Mouse (Mus musculus): ENCODE results near the gene Spata2.
A peak's percentile ranks its signal among the peaks of the same experiment; 100 is the strongest.

The Spata2 gene

DNA sequence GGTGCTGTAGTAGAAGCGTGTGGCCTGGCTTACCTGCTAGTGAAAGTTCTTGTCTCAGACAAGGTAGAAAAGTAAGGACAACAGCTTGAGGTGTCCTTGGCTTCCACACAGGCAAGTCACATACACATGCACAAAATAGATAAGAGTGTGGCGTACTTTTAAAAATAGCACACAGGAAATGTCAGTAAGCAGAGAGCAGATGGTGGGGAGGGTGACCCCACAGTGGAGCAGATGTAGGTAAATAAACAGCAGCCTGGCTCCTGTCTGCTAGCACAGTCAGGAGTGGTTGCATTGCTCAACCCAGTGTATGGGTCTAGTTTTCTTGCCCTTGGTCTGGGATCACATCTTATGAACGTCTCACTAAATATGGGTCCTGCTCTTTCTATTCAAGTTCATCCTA is 17.8 kb upstream of the Spata2 start:
- DNase-seq (ENCODE audit: low read depth, low spot score): no peak

GRCm38 (mm10) chr2:167508569-167508968 is 15.9 kb upstream of the Spata2 start:
- DNase-seq (ENCODE audit: low read depth, low spot score): no peak

DNA sequence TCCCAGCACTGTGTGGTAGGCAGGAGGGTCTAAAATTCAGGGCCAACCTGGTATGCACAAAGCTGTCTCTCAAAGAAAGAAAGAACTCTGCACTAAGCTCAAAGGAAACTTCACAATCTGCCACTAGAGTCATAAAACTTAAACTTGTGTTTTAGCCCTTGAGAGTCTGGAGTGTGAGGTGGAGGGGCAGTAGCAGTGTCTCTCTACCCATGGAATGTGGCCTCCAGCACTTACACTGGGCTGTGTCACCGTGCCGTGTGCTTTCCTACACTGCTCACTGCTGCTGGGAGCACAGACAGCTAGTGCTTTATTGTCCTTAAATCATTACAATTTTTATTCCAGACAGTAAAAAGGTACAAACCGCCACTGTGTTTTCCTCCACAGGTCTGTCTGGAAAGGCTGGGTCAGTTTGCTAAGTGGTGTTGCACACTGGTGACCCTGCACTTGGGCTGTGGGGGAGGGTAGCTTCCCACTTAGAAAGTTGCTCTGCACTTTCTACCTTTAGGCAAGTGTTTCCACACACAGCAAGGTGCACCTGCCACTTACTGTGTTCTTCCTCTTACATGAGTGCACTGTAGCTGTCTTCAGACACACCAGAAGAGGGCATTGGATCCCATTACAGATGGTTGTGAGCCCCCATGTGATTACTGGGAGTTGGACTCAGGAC is 15.2 kb upstream of the Spata2 start:
- no peak for DNase-seq (ENCODE audit: low read depth, low spot score)

DNA sequence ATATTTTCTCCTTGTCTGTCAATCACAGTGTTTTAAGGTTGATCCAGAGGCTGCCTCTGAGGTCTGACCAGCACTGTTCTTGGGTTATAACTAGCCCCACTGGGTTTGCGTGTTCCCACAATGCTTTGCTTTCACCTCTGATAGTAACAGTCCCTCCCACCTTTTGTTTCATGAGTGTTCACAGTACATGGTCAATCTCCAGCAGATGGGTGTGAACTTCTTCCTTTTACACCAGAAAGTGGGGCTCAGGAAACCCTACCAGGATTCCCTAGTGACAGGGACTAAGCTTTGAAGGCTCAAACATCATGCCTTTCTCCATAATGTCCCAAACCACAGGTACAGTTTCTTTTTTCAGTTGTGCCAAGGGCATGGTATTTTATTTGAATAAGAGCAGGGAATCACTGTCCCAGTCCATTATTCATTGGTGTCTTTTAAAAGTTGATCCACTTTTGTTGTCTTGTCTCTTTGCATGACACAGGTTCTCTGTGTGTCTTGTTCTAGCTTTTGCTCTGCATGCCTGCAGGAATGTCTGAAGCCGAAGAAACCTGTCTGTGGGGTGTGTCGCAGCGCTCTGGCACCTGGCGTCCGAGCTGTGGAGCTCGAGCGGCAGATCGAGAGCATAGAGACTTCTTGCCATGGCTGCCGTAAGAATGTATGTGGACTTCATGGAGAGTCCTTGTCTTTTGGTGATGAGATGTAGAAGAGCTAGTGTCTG is 14.0 kb upstream of the Spata2 start:
- DNase-seq (ENCODE audit: low read depth, low spot score): no peak

- no peak for DNase-seq (ENCODE audit: low read depth, low spot score)
Observed at GRCm38 (mm10) chr2:167505127-167505526, 12.4 kb upstream of the Spata2 start.

DNA sequence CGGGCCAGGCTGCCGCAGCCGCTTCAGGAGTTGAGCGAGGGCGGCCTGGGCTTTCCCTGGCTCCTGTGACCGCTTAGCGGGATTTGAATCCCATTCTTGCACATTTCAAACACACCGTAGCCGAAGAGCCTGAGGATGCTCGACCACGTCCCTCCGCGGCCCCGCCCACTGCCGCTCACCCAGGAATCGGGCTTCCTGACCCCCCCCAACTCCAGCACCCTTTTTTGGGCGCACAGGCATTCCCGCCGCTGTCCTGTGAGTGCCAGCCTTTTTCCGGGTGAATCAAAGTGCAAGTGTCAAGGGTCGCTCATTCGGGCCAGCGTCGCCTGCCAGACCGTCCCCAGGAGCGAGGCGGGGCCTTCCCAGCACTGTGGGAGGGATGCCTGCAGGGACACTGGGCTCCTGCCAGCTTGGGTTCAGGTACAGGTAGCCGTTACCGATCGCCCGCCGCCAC is 11.2 kb upstream of the Spata2 start:
- DNase-seq (ENCODE audit: low read depth, low spot score): no peak

GRCm38 (mm10) chr2:167503253-167503895 is 10.7 kb upstream of the Spata2 start:
- DNase-seq (ENCODE audit: low read depth, low spot score): peak; percentile 82

GRCm38 (mm10) chr2:167502554-167503252 is 10.0 kb upstream of the Spata2 start:
- DNase-seq (ENCODE audit: low read depth, low spot score): no peak

- DNase-seq (ENCODE audit: low read depth, low spot score): no peak
Observed at GRCm38 (mm10) chr2:167497272-167497671, 4.6 kb upstream of the Spata2 start.

DNA sequence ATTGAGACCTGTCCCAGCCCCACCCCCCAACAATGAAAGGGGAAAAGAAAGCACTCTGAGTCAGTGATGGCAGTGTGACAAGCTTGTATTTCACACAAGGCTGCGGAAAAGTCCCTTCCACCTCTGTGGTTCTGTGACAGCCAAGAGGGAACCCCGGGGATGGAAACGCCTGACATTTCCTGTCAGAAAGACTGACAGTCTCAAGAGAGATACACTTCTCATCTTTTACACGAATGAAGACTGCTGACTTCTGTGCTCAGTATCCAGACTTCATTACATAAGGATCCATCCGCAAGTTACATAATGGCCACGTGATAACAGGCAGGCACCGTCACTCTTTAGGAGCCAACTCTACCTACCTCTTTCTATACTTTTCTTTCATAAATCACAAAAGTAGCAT is 3.8 kb upstream of the Spata2 start:
- no peak for DNase-seq (ENCODE audit: low read depth, low spot score)

DNA sequence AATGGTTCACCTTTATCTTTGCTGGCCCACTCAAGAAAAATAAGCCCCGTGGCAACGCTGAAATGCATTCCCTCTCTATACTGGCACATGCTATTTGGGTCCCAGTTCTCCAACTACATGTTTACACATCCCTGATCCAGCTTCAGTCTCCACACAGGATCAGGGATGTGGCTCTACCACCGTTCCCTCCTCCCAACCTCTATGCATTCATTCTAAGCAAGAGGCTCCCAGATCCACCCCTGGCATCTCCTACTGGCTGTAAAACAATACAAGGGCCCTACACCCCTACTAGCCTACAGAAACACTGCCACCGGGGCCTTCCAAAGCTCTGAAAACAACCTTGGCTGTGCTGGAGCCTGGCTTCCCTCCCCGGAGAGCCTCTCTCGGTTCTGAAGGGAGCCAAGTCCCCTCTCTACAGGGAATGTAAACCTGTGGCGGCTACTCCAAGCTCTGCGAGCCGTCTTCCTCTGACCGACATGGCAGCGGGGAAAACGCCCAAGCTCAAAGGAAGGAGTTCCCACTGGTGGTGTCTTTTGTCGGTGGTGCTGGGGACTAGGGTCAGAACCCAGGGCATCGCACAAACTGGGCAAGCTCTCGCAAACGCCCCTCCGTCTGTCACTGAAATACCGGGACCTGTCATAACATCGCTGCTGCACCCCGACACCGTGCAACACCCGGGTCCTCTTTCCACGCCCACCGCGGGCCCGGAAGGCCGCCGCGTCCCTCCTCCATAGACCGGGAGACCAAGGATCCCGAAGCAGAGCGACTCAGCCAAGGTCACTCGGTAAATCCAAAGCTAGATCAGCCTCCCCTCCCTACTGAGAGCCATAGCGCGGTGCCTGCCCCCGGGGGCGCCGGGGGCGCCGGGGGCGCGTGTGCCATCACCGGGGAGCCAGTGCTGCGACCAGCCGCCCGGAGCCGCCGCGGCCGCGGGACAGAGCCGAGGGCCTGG is 654 bp downstream of the Spata2 start, which contains the start of gene Rnf114:
Gene Rnf114 (plus strand): TSS at position 889 of the 952 bp plus-strand sequence.
- DNase-seq (ENCODE audit: low read depth, low spot score): no peak

DNA sequence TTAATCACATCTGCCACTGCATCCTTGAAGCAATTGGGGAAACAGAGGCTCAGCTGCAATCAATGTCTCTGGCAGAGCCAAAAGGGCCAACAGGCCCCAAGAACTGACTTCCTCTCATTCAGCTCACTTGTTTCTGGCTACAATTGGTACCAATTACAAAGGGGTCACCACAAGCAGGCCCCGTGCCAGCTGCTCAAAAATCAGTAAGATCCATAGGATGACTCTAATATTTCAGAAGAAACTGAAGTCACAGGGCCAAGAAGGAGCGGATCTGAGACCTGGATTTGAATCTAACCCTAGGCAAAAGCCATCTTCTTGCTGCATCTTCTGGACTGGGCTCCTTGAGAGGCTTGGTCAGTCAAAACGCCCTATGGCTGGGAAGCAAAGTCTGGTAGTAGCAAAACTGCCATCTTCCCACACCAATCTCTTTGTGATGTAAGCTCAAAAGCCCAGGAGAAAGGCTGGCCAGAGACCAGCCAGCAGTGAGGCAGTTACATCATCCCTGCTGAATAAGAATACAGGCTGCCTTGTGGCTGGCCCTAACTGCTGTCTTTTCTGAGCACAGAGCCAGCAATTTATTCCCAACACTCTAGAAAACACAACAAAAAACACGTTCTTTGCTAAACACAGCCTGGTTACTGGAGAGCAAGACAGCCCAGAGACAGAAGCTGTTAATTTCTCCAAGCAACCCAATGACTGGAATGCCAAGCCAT is 1.7 kb downstream of the Spata2 start:
- no peak for DNase-seq (ENCODE audit: low read depth, low spot score)

- DNase-seq (ENCODE audit: low read depth, low spot score): no peak
Observed at GRCm38 (mm10) chr2:167487994-167488393, 4.7 kb downstream of the Spata2 start.

- no peak for DNase-seq (ENCODE audit: low read depth, low spot score)
Observed at GRCm38 (mm10) chr2:167487551-167487950, 5.1 kb downstream of the Spata2 start.

- no peak for DNase-seq (ENCODE audit: low read depth, low spot score)
Observed at GRCm38 (mm10) chr2:167486573-167486972, 6.1 kb downstream of the Spata2 start.

GRCm38 (mm10) chr2:167485501-167486377 is 6.9 kb downstream of the Spata2 start:
- no peak for DNase-seq (ENCODE audit: low read depth, low spot score)

DNA sequence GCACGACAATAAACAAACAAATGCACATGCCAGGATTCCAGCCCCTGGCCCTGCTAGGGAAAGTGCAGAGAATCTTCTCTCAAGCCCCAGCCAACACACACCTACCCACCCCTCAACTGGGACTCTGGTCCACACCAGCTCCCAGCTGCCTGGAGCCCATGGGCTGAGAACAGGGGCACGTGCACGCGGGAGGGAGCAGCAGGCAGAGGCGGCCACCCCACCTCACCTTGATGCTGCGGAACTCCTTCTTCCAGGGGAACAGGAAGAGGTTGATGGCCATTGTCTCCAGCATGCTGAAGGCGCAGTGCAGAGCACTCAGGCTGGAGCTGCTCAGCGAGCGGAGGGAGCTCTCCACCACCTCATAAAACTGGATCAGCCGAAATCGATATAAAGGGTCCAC is 7.8 kb downstream of the Spata2 start:
- DNase-seq (ENCODE audit: low read depth, low spot score): no peak

DNA sequence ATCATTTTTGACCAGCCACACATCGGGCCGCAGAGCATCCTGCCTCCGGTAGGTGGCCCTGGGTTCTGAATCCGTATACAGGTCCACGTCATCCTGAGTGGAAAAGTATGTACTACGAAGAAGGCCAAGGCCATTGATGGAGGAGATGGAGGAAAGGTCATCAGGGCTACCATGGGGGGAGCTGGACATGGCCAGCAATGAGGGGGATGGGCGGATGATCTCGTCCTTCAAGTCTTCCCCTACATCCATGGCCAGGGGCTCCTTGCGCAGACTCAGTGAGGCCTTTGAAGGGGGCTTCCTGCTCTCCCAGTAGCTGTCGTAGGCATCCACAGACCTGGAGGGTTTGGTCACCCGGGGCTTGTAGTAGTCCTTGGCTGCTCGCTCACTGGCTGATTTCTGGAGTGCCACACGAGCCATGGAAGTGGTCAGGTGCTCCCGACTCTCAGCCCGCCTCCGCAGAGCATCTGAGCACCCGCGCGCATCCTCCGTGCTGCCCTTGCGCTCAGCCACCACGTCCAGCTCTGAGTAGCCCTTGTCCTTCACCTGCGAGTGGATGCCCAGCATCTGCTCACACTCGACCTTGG is 8.8 kb downstream of the Spata2 start:
- no peak for DNase-seq (ENCODE audit: low read depth, low spot score)

All from WW6 (cell line).